ENCODE assay signal across 13 mouse cellular contexts in the genomic region with DNA sequence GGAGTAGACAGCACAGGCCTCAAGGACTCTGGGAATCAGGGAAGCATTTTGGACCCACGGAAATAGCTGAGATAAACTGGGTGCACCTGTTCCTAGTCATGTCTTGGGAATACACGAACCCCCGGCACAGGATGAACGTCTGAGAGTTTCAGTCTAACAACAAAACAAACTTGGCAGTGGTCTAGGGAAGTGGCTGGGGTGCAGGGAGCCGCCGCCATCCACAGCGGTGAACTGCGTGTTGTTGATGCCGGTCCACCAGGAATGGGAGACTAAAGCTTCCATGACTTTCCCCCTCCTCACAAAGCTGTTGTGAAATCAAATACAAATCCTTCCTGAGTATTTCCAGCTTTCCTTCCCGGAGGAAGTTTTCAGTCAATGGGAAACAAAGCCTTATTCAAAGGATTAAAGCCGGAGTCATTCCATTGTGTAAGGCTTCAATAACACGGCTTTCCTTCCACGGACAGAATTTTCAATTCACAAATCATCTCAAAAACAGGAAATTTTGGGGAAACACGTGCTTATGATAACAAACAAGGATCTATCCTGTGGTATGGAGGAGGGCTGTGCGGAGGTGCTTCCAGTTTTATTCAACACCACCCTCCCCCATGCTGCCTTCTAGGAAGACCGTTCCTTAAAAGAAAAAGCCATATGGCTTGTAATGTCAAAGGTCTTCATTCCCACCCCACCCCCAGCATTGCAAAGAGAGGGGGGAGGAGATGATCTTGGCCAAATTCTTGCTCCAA. TPM values are rescaled to one million over a fixed set of nuclear protein-coding genes. Genes with fewer than 3 reads are reported as not detected.
DNase-seq lines count a peak whose midpoint lies in the region; ATAC-seq and TF ChIP-seq lines count a peak whose summit lies in the region.
"Had no signal": no experiment of that assay in that cellular context is flagged by ENCODE, and none has a peak within 500 bp of the region (broad histone marks: within the 10 kb centered on the region; RNA-seq: fewer than 3 reads in every experiment).

No protein-coding gene starts in this region.

- H3K36me3 ChIP-seq in kidney, embryonic 16.5 days (ENCODE audit: insufficient read depth, low read length) = no peaks in the 10 kb centered on the region
- H3K36me3 ChIP-seq in forebrain, embryonic 14.5 days (ENCODE audit: control insufficient read depth, insufficient read depth, low read length) = no peaks in the 10 kb centered on the region
- H3K36me3 ChIP-seq: neural tube, embryonic 12.5 days had no signal

- DNase-seq in gastrocnemius, adult 2 months = no peak
- no peak for DNase-seq in gastrocnemius, adult 18-20 months (ENCODE audit: low spot score)
- DNase-seq in kidney, postnatal 14 days = peak; percentile 13
- peak; percentile 27 for DNase-seq in brain, embryonic 14.5 days (ENCODE audit: low read depth)
- DNase-seq in forebrain, embryonic 14.5 days (ENCODE audit: low spot score) = peak; percentile 16
- no peak for DNase-seq in adrenal gland, adult 2 months
- DNase-seq in cerebellum, adult 11 months = no peak
- DNase-seq: cerebellum, postnatal 14 days; gastrocnemius, postnatal 36 days; thymus, postnatal 25 days had no signal

- H3K9me3 ChIP-seq in kidney, embryonic 16.5 days (ENCODE audit: low read length) = no peaks in the 10 kb centered on the region
- no peaks in the 10 kb centered on the region for H3K9me3 ChIP-seq in forebrain, embryonic 14.5 days (replicated peaks; ENCODE audit: control insufficient read depth, low read length)
- H3K9me3 ChIP-seq: neural tube, embryonic 12.5 days had no signal

- no peak for TF ChIP-seq CTCF in gastrocnemius, adult 2 months (IDR thresholded peaks at IDR 0.05)
- no peak for TF ChIP-seq CTCF in brain, embryonic 14.5 days (IDR thresholded peaks at IDR 0.05; ENCODE audit: borderline replicate concordance, extremely low read depth, insufficient read depth, insufficient read length)

- H3K9ac ChIP-seq in kidney, embryonic 16.5 days (replicated peaks; ENCODE audit: low read length) = no peak overlapping the region
- no peak overlapping the region for H3K9ac ChIP-seq in forebrain, embryonic 14.5 days (ENCODE audit: low read length)
- H3K9ac ChIP-seq: neural tube, embryonic 12.5 days had no signal

- H3K27ac ChIP-seq in gastrocnemius, adult 2 months = peak overlapping the region; percentile 20; the same call in 1 of the 2 replicates
- H3K27ac ChIP-seq in kidney, embryonic 16.5 days (ENCODE audit: low read length) = no peak overlapping the region
- H3K27ac ChIP-seq in forebrain, embryonic 14.5 days (ENCODE audit: low read depth, low read length) = no peak overlapping the region
- H3K27ac ChIP-seq: macrophage; neural tube, embryonic 12.5 days had no signal

- no peaks in the 10 kb centered on the region for H3K27me3 ChIP-seq in kidney, embryonic 16.5 days (ENCODE audit: insufficient read depth, low read length)
- H3K27me3 ChIP-seq in forebrain, embryonic 14.5 days (replicated peaks; ENCODE audit: control insufficient read depth, insufficient read depth, low read length) = no peaks in the 10 kb centered on the region
- H3K27me3 ChIP-seq: neural tube, embryonic 12.5 days had no signal

- H3K4me2 ChIP-seq in kidney, embryonic 16.5 days (replicated peaks; ENCODE audit: low read depth, low read length) = no peak overlapping the region
- H3K4me2 ChIP-seq in forebrain, embryonic 14.5 days (ENCODE audit: low read length) = no peak overlapping the region
- H3K4me2 ChIP-seq: neural tube, embryonic 12.5 days had no signal

- 0 out of 2 replicates have a peak, but pooled peaks cover 4% of the 10 kb centered on the region for H3K4me1 ChIP-seq in kidney, embryonic 16.5 days (ENCODE audit: insufficient read depth, low read length)
- no peaks in the 10 kb centered on the region; the same call in 1 of the 2 replicates for H3K4me1 ChIP-seq in forebrain, embryonic 14.5 days (ENCODE audit: control insufficient read depth, insufficient read depth, low read length)

- intact Hi-C loops in gastrocnemius, adult 2 months (cut with DNase I) = no loop called here

- no peak for ATAC-seq in kidney, embryonic 16.5 days (ENCODE audit: low FRiP score, low TSS enrichment)
- ATAC-seq in forebrain, embryonic 14.5 days = no peak

- no peak for TF ChIP-seq POLR2A in brain, embryonic 14.5 days (IDR thresholded peaks at IDR 0.05; ENCODE audit: borderline replicate concordance, extremely low read depth, insufficient read depth, insufficient read length, poor library complexity, severe bottlenecking)

- WGBS in kidney, embryonic 16.5 days = 56% methylated on average over 16 of the region's 16 CpGs
- 21% methylated on average over 16 of the region's 16 CpGs for WGBS in forebrain, embryonic 14.5 days

- peak overlapping the region; percentile 26; the same call in 1 of the 2 replicates for H3K4me3 ChIP-seq in gastrocnemius, adult 2 months
- no peak overlapping the region for H3K4me3 ChIP-seq in kidney, embryonic 16.5 days (ENCODE audit: low read length)
- no peak overlapping the region for H3K4me3 ChIP-seq in forebrain, embryonic 14.5 days (ENCODE audit: low read depth, low read length)
- H3K4me3 ChIP-seq: neural tube, embryonic 12.5 days had no signal

RNA-seq across cellular contexts. Expression of gene Dars, which starts 23.4 kb away (rescaled TPM):
- 10 to 100 TPM; 64.7 to 77.0 TPM for total RNA-seq in gastrocnemius, adult 2 months (2021)
- total RNA-seq in gastrocnemius, adult 18-20 months (2021) = 10 to 100 TPM; 62.4 to 66.9 TPM
- polyA plus RNA-seq in kidney, embryonic 16.5 days (2015; fragmentation: Nextera tagmentation; extraction: Ambion mirVana) = 155 and 162 TPM in 2 replicates
- 47.7 and 55.3 TPM in 2 replicates for polyA plus RNA-seq in brain, embryonic 14.5 days (2012; rRNA removed)
- 105 and 111 TPM in 2 replicates for polyA plus RNA-seq in forebrain, embryonic 14.5 days (2014; fragmentation: Nextera tagmentation; extraction: Ambion mirVana)
- 10 to 100 TPM; 81.7 to 98.0 TPM for total RNA-seq in adrenal gland, adult 2 months (2021)
- 10.4 and 12.8 TPM in 2 replicates for polyA plus RNA-seq in adrenal gland, adult 2 months (2012; rRNA removed)

Comparison
In these comparisons a context has a peak if more than half of its experiments do, and no peak if none do; other contexts are left out.
1. DNase-seq: peak in kidney, postnatal 14 days (single experiment), brain, embryonic 14.5 days (single experiment) and forebrain, embryonic 14.5 days (single experiment); none in gastrocnemius, adult 2 months (single experiment), gastrocnemius, adult 18-20 months (single experiment), adrenal gland, adult 2 months (single experiment) and cerebellum, adult 11 months (single experiment).